Mouse (Mus musculus) liver, adult 2 months (tissue): ENCODE results near the gene 1700025B11Rik. TPM values are rescaled to one million over a fixed set of nuclear protein-coding genes. Genes with fewer than 3 reads are reported as not detected.
A peak's percentile ranks its signal among the peaks of the same experiment; 100 is the strongest.

Experiments
- DNase-seq: peaks from one replicate; pipeline ENCODE4 v3.0.0-alpha.2; 2011; ENCODE audit warnings: low read depth, low spot score; ENCODE audit errors: extremely low read depth
- H3K27ac ChIP-seq: fragments of 200-500 bp; replicated peaks from 2 replicates; pipeline ENCODE4 v1.5.1; 2012; ENCODE audit warnings: low read depth, mild to moderate bottlenecking, control low read depth, inconsistent platforms, low read length; ENCODE audit not compliant: insufficient read depth
- H3K27me3 ChIP-seq: fragments of 200-500 bp; 2 replicates; pipeline ENCODE4 v1.6.1; 2012; ENCODE audit warnings: mild to moderate bottlenecking, moderate library complexity, low read length, inconsistent platforms; ENCODE audit not compliant: control insufficient read depth, insufficient read depth
- H3K36me3 ChIP-seq: fragments of 200-500 bp; 2 replicates; pipeline ENCODE4 v1.6.1; 2012; ENCODE audit warnings: low read length, inconsistent platforms; ENCODE audit not compliant: control insufficient read depth, insufficient read depth
- H3K4me1 ChIP-seq: fragments of 200-500 bp; 2 replicates; pipeline ENCODE4 v1.6.1; 2011; ENCODE audit warnings: low read length; ENCODE audit not compliant: control insufficient read depth, insufficient read depth
- H3K4me3 ChIP-seq: fragments of 200-500 bp; 2 replicates; pipeline ENCODE4 v1.5.1; 2011; ENCODE audit warnings: low read depth, mild to moderate bottlenecking, control low read depth, low read length, moderate library complexity; ENCODE audit not compliant: insufficient read depth
- H3K79me2 ChIP-seq: fragments of 200-500 bp; 2 replicates; pipeline ENCODE4 v1.6.1; 2012; ENCODE audit warnings: inconsistent platforms, mild to moderate bottlenecking, low read length, moderate library complexity; ENCODE audit not compliant: control insufficient read depth, insufficient read depth
- H3K9ac ChIP-seq: fragments of 200-500 bp; 2 replicates; pipeline ENCODE4 v1.6.1; 2012; ENCODE audit warnings: low read depth, mild to moderate bottlenecking, control low read depth, inconsistent platforms, low read length
- CTCF ChIP-seq: fragments of 200-500 bp; IDR thresholded peaks from 2 replicates; pipeline ENCODE4 v1.5.1; 2011; ENCODE audit warnings: low read depth, low read length, control low read depth
- POLR2A ChIP-seq: fragments of 200-500 bp; IDR thresholded peaks from 2 replicates; pipeline ENCODE4 v1.6.1; 2011; ENCODE audit warnings: low read length, control low read depth; ENCODE audit not compliant: insufficient read depth; ENCODE audit errors: extremely low read depth
- WGBS: fragments of 180-500 bp; shearing (Covaris S2); methylation state at CpG from one replicate; pipeline ENCODE4 v1.1.7; 2018; 5-methylcytosine and 5-hydroxymethylcytosine counted together
- polyA plus RNA-seq: library from polyadenylated mRNA; depleted of rRNA; stranded (reverse); fragments of >200 nt; gene quantifications from 2 replicates; pipeline ENCODE4 v1.2.3, GENCODE M21; 2012; rRNA removed
- total RNA-seq: library from RNA; depleted of rRNA; stranded (reverse); fragments of >200 nt; gene quantifications from 2 replicates; pipeline ENCODE4 v1.2.3, GENCODE M21; 2014; rRNA removed

Gene 1700025B11Rik
- total RNA-seq, result not detected in 2 replicates
- polyA plus RNA-seq, result not detected in 2 replicates

- H3K27ac ChIP-seq, result no peak within 1 kb of the TSS
- no peaks in the 10 kb centered on the region for H3K79me2 ChIP-seq
- no peak within 1 kb of the TSS for H3K9ac ChIP-seq
- peaks cover 3% of the 10 kb centered on the region; the same call in 1 of the 2 replicates for H3K27me3 ChIP-seq
- H3K4me1 ChIP-seq, result no peaks in the 10 kb centered on the region
- no peak within 1 kb of the TSS for H3K4me3 ChIP-seq
- TF ChIP-seq POLR2A, result no peak
- no peak for TF ChIP-seq CTCF
- H3K36me3 ChIP-seq, result no peaks in the 10 kb centered on the region
- no peak for DNase-seq
Observed at GRCm38 (mm10) chr15:77561792-77562191, at the start of gene 1700025B11Rik. TSS of gene 1700025B11Rik (minus strand) at chr15:77561892.

GRCm38 (mm10) chr15:77606069-77606468 is 44.4 kb upstream of the 1700025B11Rik start:
- H3K27ac ChIP-seq, result no peak overlapping the region
- H3K9ac ChIP-seq, result no peak overlapping the region
- 23% methylated on average over 3 of the region's 3 CpGs for WGBS
- H3K4me1 ChIP-seq, result no peaks in the 10 kb centered on the region; the same call in 1 of the 2 replicates
- H3K79me2 ChIP-seq, result no peaks in the 10 kb centered on the region
- TF ChIP-seq POLR2A, result no peak
- no peak for TF ChIP-seq CTCF
- DNase-seq, result peak; percentile 37
- H3K27me3 ChIP-seq, result no peaks in the 10 kb centered on the region
- no peaks in the 10 kb centered on the region for H3K36me3 ChIP-seq
- no peak overlapping the region for H3K4me3 ChIP-seq

- DNase-seq, result no peak
- peak within 1 kb of the TSS; percentile 39 for H3K27ac ChIP-seq
Observed at GRCm38 (mm10) chr15:77598958-77599357, 37.3 kb upstream of the 1700025B11Rik start, which contains the start of gene Gm36245. TSS of gene Gm36245 (plus strand) at chr15:77599258.

GRCm38 (mm10) chr15:77598429-77598828 is 36.7 kb upstream of the 1700025B11Rik start:
- Histone ChIP-seq H3K27me3 (no peaks in the 10 kb centered on the region), H3K36me3 (no peaks in the 10 kb centered on the region), H3K79me2 (no peaks in the 10 kb centered on the region), H3K27ac (peak overlapping the region; percentile 39), H3K4me1 (peaks cover 6% of the 10 kb centered on the region; the same call in 1 of the 2 replicates), H3K4me3 (no peak overlapping the region), H3K9ac (no peak overlapping the region)
- TF ChIP-seq POLR2A (no peak), CTCF (no peak)
- peak; percentile 60 for DNase-seq
- 30% methylated on average over 3 of the region's 3 CpGs for WGBS

More at GRCm38 (mm10) chr15:77598958-77599357, 37.3 kb upstream of the 1700025B11Rik start, which contains the start of gene Gm36245:
- TF ChIP-seq POLR2A (no peak), CTCF (no peak)
- Histone ChIP-seq H3K36me3 (no peaks in the 10 kb centered on the region), H3K79me2 (no peaks in the 10 kb centered on the region), H3K4me1 (peaks cover 6% of the 10 kb centered on the region; the same call in 1 of the 2 replicates), H3K4me3 (no peak within 1 kb of the TSS), H3K27me3 (no peaks in the 10 kb centered on the region), H3K9ac (no peak within 1 kb of the TSS)
- WGBS, result 100% methylated on average over 1 of the region's 1 CpGs

- TF ChIP-seq POLR2A (no peak), CTCF (no peak)
- no peak within 1 kb of the TSS for H3K9ac ChIP-seq
- H3K36me3 ChIP-seq, result no peaks in the 10 kb centered on the region
- 0 out of 2 replicates have a peak within 1 kb of the TSS, but pooled peaks have one; percentile 29 for H3K27ac ChIP-seq
- no peaks in the 10 kb centered on the region for H3K79me2 ChIP-seq
- H3K4me1 ChIP-seq, result peaks cover 6% of the 10 kb centered on the region; the same call in 1 of the 2 replicates
- DNase-seq, result no peak
- no peaks in the 10 kb centered on the region for H3K27me3 ChIP-seq
- 68% methylated on average over 5 of the region's 5 CpGs for WGBS
- H3K4me3 ChIP-seq, result no peak within 1 kb of the TSS
Observed at GRCm38 (mm10) chr15:77595961-77596360, 34.3 kb upstream of the 1700025B11Rik start, which contains the start of gene Apol10b. TSS of gene Apol10b (minus strand) at chr15:77596125.

GRCm38 (mm10) chr15:77593557-77593956 is 31.9 kb upstream of the 1700025B11Rik start:
- TF ChIP-seq CTCF, result no peak
- no peak for TF ChIP-seq POLR2A
- Histone ChIP-seq H3K36me3 (no peaks in the 10 kb centered on the region), H3K79me2 (no peaks in the 10 kb centered on the region), H3K9ac (no peak overlapping the region), H3K4me3 (no peak overlapping the region), H3K27ac (no peak overlapping the region), H3K27me3 (no peaks in the 10 kb centered on the region), H3K4me1 (peaks cover 3% of the 10 kb centered on the region; the same call in 1 of the 2 replicates)
- WGBS, result 69% methylated on average over 1 of the region's 1 CpGs
- DNase-seq, result no peak
